23 mouse cellular contexts compared by ENCODE assay signal in genomic region chr1:187250741-187251262, GRCm38 (mm10). TPM values are rescaled to one million over a fixed set of nuclear protein-coding genes. Genes with fewer than 3 reads are reported as not detected.
DNase-seq lines count a peak whose midpoint lies in the region; ATAC-seq and TF ChIP-seq lines count a peak whose summit lies in the region.
"Had no signal": no experiment of that assay in that cellular context is flagged by ENCODE, and none has a peak within 500 bp of the region (broad histone marks: within the 10 kb centered on the region; RNA-seq: fewer than 3 reads in every experiment).

No protein-coding gene starts in this region.

- peak; percentile 29; the same call in 1 of the 2 replicates for ATAC-seq in forebrain, embryonic 14.5 days
- peak; percentile 29 for ATAC-seq in hindbrain, postnatal 0 days
- no peak for ATAC-seq in hindbrain, embryonic 11.5 days (ENCODE audit: low FRiP score)
- ATAC-seq in lung, embryonic 14.5 days (ENCODE audit: insufficient read depth), result peak; percentile 31; the same call in 1 of the 2 replicates
- ATAC-seq in limb, embryonic 15.5 days (ENCODE audit: insufficient number of reproducible peaks, low FRiP score, low TSS enrichment, low read depth), result peak; percentile 48; the same call in 1 of the 2 replicates
- ATAC-seq: forebrain, postnatal 0 days had no signal

- no peak overlapping the region for H3K4me2 ChIP-seq in forebrain, embryonic 14.5 days (ENCODE audit: low read length)
- H3K4me2 ChIP-seq in hindbrain, postnatal 0 days (ENCODE audit: low read depth, low read length), result no peak overlapping the region
- no peak overlapping the region for H3K4me2 ChIP-seq in hindbrain, embryonic 11.5 days (replicated peaks; ENCODE audit: low read depth, low read length)
- H3K4me2 ChIP-seq in lung, embryonic 14.5 days, result no peak overlapping the region
- H3K4me2 ChIP-seq in limb, embryonic 15.5 days, result no peak overlapping the region
- H3K4me2 ChIP-seq: limb, embryonic 13.5 days; lung, embryonic 15.5 days; neural tube, embryonic 13.5 days had no signal

- no peak overlapping the region for H3K4me3 ChIP-seq in forebrain, embryonic 14.5 days (ENCODE audit: low read depth, low read length)
- H3K4me3 ChIP-seq in forebrain, embryonic 10.5 days, result no peak overlapping the region
- H3K4me3 ChIP-seq in hindbrain, postnatal 0 days (ENCODE audit: low read length), result no peak overlapping the region
- no peak overlapping the region for H3K4me3 ChIP-seq in hindbrain, embryonic 11.5 days (ENCODE audit: low read depth, low read length)
- H3K4me3 ChIP-seq in lung, embryonic 14.5 days (ENCODE audit: low read depth, low read length), result no peak overlapping the region
- no peak overlapping the region for H3K4me3 ChIP-seq in lung, adult 2 months (replicated peaks; ENCODE audit: extremely low read depth, low read depth, low read length)
- H3K4me3 ChIP-seq in limb, embryonic 15.5 days, result no peak overlapping the region
- H3K4me3 ChIP-seq in left cerebral cortex, adult 2 months, result no peak overlapping the region
- H3K4me3 ChIP-seq: limb, embryonic 13.5 days; lung, embryonic 15.5 days; neural tube, embryonic 13.5 days had no signal

- no peak for DNase-seq in forebrain, embryonic 14.5 days (ENCODE audit: low spot score)
- DNase-seq in forebrain, embryonic 10.5 days (ENCODE audit: extremely low spot score, low spot score), result no peak
- DNase-seq in hindbrain, postnatal 0 days (ENCODE audit: low spot score), result no peak
- DNase-seq in hindbrain, embryonic 11.5 days (ENCODE audit: low spot score), result no peak
- DNase-seq in lung, embryonic 14.5 days, result no peak
- no peak for DNase-seq in lung, adult 2 months
- no peak for DNase-seq in left cerebral cortex, adult 2 months (ENCODE audit: extremely low spot score in 1 of 2, low spot score in 2 of 2)
- DNase-seq: adrenal gland, postnatal 10 days; cerebellum, adult 11-12 months; cerebellum, postnatal 25 days; forebrain, postnatal 0 days; heart, adult 18-20 months; heart, postnatal 14 days; kidney, adult 9 months; kidney, postnatal 4 days; right cerebral cortex, postnatal 25 days; thymus, postnatal 36 days had no signal

- no peak overlapping the region for H3K27ac ChIP-seq in forebrain, embryonic 14.5 days (ENCODE audit: low read depth, low read length)
- no peak overlapping the region for H3K27ac ChIP-seq in forebrain, embryonic 10.5 days
- H3K27ac ChIP-seq in hindbrain, postnatal 0 days, result no peak overlapping the region
- H3K27ac ChIP-seq in hindbrain, embryonic 11.5 days (ENCODE audit: low read depth, low read length), result no peak overlapping the region
- H3K27ac ChIP-seq in lung, embryonic 14.5 days (ENCODE audit: low read depth), result no peak overlapping the region
- no peak overlapping the region for H3K27ac ChIP-seq in limb, embryonic 15.5 days
- H3K27ac ChIP-seq in left cerebral cortex, adult 2 months, result no peak overlapping the region
- H3K27ac ChIP-seq: limb, embryonic 13.5 days; lung, embryonic 15.5 days; neural tube, embryonic 13.5 days; stomach, postnatal 0 days had no signal

- no peak overlapping the region for H3K9ac ChIP-seq in forebrain, embryonic 14.5 days (ENCODE audit: low read length)
- no peak overlapping the region for H3K9ac ChIP-seq in hindbrain, postnatal 0 days (replicated peaks; ENCODE audit: low read length)
- H3K9ac ChIP-seq in hindbrain, embryonic 11.5 days (ENCODE audit: low read depth, low read length), result no peak overlapping the region
- H3K9ac ChIP-seq in lung, embryonic 14.5 days, result no peak overlapping the region
- no peak overlapping the region for H3K9ac ChIP-seq in limb, embryonic 15.5 days
- H3K9ac ChIP-seq: forebrain, postnatal 0 days; limb, embryonic 13.5 days; lung, embryonic 15.5 days; neural tube, embryonic 13.5 days had no signal

- no peak for TF ChIP-seq POLR2A in lung, adult 2 months (IDR thresholded peaks at IDR 0.05; ENCODE audit: borderline replicate concordance, extremely low read depth, low read depth, low read length)

- TF ChIP-seq CTCF in hindbrain, postnatal 0 days (IDR thresholded peaks at IDR 0.05; ENCODE audit: low read depth), result no peak
- TF ChIP-seq CTCF in lung, embryonic 14.5 days (IDR thresholded peaks at IDR 0.05; ENCODE audit: low read depth), result no peak
- TF ChIP-seq CTCF in lung, adult 2 months (IDR thresholded peaks at IDR 0.05; ENCODE audit: insufficient read depth, low read length), result no peak
- no peak for TF ChIP-seq CTCF in left cerebral cortex, adult 2 months (IDR thresholded peaks at IDR 0.05)

- no peaks in the 10 kb centered on the region for H3K9me3 ChIP-seq in forebrain, embryonic 14.5 days (replicated peaks; ENCODE audit: control insufficient read depth, low read length)
- no peaks in the 10 kb centered on the region for H3K9me3 ChIP-seq in forebrain, embryonic 10.5 days
- no peaks in the 10 kb centered on the region for H3K9me3 ChIP-seq in hindbrain, postnatal 0 days (ENCODE audit: low read length)
- H3K9me3 ChIP-seq in hindbrain, embryonic 11.5 days (ENCODE audit: control insufficient read depth, low read length), result no peaks in the 10 kb centered on the region
- no peaks in the 10 kb centered on the region for H3K9me3 ChIP-seq in lung, embryonic 14.5 days (ENCODE audit: low read depth, low read length)
- H3K9me3 ChIP-seq in limb, embryonic 15.5 days, result no peaks in the 10 kb centered on the region
- H3K9me3 ChIP-seq: limb, embryonic 13.5 days; lung, embryonic 15.5 days; neural tube, embryonic 13.5 days had no signal

- H3K36me3 ChIP-seq in forebrain, embryonic 14.5 days (ENCODE audit: control insufficient read depth, insufficient read depth, low read length), result no peaks in the 10 kb centered on the region
- peaks cover 9% of the 10 kb centered on the region; the same call in 1 of the 2 replicates for H3K36me3 ChIP-seq in forebrain, embryonic 10.5 days (replicated peaks)
- H3K36me3 ChIP-seq in hindbrain, postnatal 0 days (ENCODE audit: insufficient read depth, low read length), result no peaks in the 10 kb centered on the region
- no peaks in the 10 kb centered on the region for H3K36me3 ChIP-seq in hindbrain, embryonic 11.5 days (ENCODE audit: control insufficient read depth, insufficient read depth, low read length)
- peaks cover 6% of the 10 kb centered on the region; the same call in 1 of the 2 replicates for H3K36me3 ChIP-seq in lung, embryonic 14.5 days (ENCODE audit: insufficient read depth)
- H3K36me3 ChIP-seq in limb, embryonic 15.5 days, result 0 out of 2 replicates have a peak, but pooled peaks cover 4% of the 10 kb centered on the region
- H3K36me3 ChIP-seq: lung, embryonic 15.5 days; neural tube, embryonic 13.5 days had no signal

- no peaks in the 10 kb centered on the region for H3K27me3 ChIP-seq in forebrain, embryonic 14.5 days (replicated peaks; ENCODE audit: control insufficient read depth, insufficient read depth, low read length)
- no peaks in the 10 kb centered on the region for H3K27me3 ChIP-seq in forebrain, embryonic 10.5 days (ENCODE audit: poor library complexity, severe bottlenecking)
- no peaks in the 10 kb centered on the region for H3K27me3 ChIP-seq in hindbrain, postnatal 0 days (ENCODE audit: insufficient read depth, low read length)
- no peaks in the 10 kb centered on the region for H3K27me3 ChIP-seq in hindbrain, embryonic 11.5 days (ENCODE audit: control insufficient read depth, insufficient read depth, low read length)
- H3K27me3 ChIP-seq in lung, embryonic 14.5 days (ENCODE audit: insufficient read depth, low read length), result no peaks in the 10 kb centered on the region
- H3K27me3 ChIP-seq in limb, embryonic 15.5 days, result no peaks in the 10 kb centered on the region
- H3K27me3 ChIP-seq: limb, embryonic 13.5 days; lung, embryonic 15.5 days; neural tube, embryonic 13.5 days had no signal

- no peaks in the 10 kb centered on the region for H3K4me1 ChIP-seq in forebrain, embryonic 14.5 days (ENCODE audit: control insufficient read depth, insufficient read depth, low read length)
- H3K4me1 ChIP-seq in forebrain, embryonic 10.5 days, result no peaks in the 10 kb centered on the region
- H3K4me1 ChIP-seq in hindbrain, postnatal 0 days (ENCODE audit: insufficient read depth, low read length), result 0 out of 2 replicates have a peak, but pooled peaks cover 3% of the 10 kb centered on the region
- H3K4me1 ChIP-seq in hindbrain, embryonic 11.5 days (replicated peaks; ENCODE audit: control insufficient read depth, insufficient read depth, low read length), result no peaks in the 10 kb centered on the region
- H3K4me1 ChIP-seq in lung, embryonic 14.5 days (ENCODE audit: insufficient read depth), result no peaks in the 10 kb centered on the region
- H3K4me1 ChIP-seq in lung, adult 2 months (ENCODE audit: control insufficient read depth, insufficient read depth, low read length), result no peaks in the 10 kb centered on the region
- H3K4me1 ChIP-seq in limb, embryonic 15.5 days, result no peaks in the 10 kb centered on the region
- H3K4me1 ChIP-seq: limb, embryonic 13.5 days; lung, embryonic 15.5 days; neural tube, embryonic 13.5 days had no signal

- 100% methylated on average over 1 of the region's 1 CpGs for WGBS in forebrain, embryonic 14.5 days
- WGBS in forebrain, embryonic 10.5 days, result 86% methylated on average over 1 of the region's 1 CpGs
- WGBS in hindbrain, postnatal 0 days, result 93% methylated on average over 1 of the region's 1 CpGs
- WGBS in hindbrain, embryonic 11.5 days, result 100% methylated on average over 1 of the region's 1 CpGs
- WGBS in lung, embryonic 14.5 days, result 95% methylated on average over 1 of the region's 1 CpGs
- WGBS in lung, adult 2 months, result 92% methylated on average over 1 of the region's 1 CpGs
- WGBS in limb, embryonic 15.5 days, result 91% methylated on average over 1 of the region's 1 CpGs

- intact Hi-C loops in left cerebral cortex, adult 2 months (cut with DNase I), result no loop called here

RNA-seq across cellular contexts. Expression of gene Gpatch2, which starts 35.5 kb away (rescaled TPM):
- polyA plus RNA-seq in forebrain, embryonic 14.5 days (2014; fragmentation: Nextera tagmentation; extraction: Ambion mirVana), result 12.2 and 14.2 TPM in 2 replicates
- 26.4 and 27.2 TPM in 2 replicates for polyA plus RNA-seq in forebrain, embryonic 10.5 days (2016; fragmentation: Nextera tagmentation; extraction: Ambion mirVana)
- 12.7 and 20.1 TPM in 2 replicates for total RNA-seq in hindbrain, postnatal 0 days (2014; rRNA removed)
- 12.4 and 13.6 TPM in 2 replicates for polyA plus RNA-seq in hindbrain, postnatal 0 days (2015; fragmentation: Nextera tagmentation; extraction: Ambion mirVana)
- polyA plus RNA-seq in hindbrain, embryonic 11.5 days (2014; fragmentation: Nextera tagmentation; extraction: Ambion mirVana), result 24.3 and 30.8 TPM in 2 replicates
- polyA plus RNA-seq in lung, embryonic 14.5 days (2014; fragmentation: Nextera tagmentation; extraction: Ambion mirVana), result 20.2 and 20.8 TPM in 2 replicates
- 6.6 and 9.9 TPM in 2 replicates for polyA plus RNA-seq in lung, adult 2 months (2012; rRNA removed)
- 16.0 and 16.5 TPM in 2 replicates for polyA plus RNA-seq in limb, embryonic 15.5 days (2015; fragmentation: Nextera tagmentation; extraction: Ambion mirVana)
- 10 to 100 TPM; 22.2 to 22.3 TPM for total RNA-seq in left cerebral cortex, adult 2 months (2021)

RNA-seq across cellular contexts. Expression of gene Spata17, which starts 35.5 kb away (rescaled TPM):
- 0.79 and 1.3 TPM in 2 replicates for polyA plus RNA-seq in forebrain, embryonic 14.5 days (2014; fragmentation: Nextera tagmentation; extraction: Ambion mirVana)
- 1.2 and 1.4 TPM in 2 replicates for polyA plus RNA-seq in forebrain, embryonic 10.5 days (2016; fragmentation: Nextera tagmentation; extraction: Ambion mirVana)
- total RNA-seq in hindbrain, postnatal 0 days (2014; rRNA removed), result 1.9 and 2.5 TPM in 2 replicates
- 0.98 and 2.6 TPM in 2 replicates for polyA plus RNA-seq in hindbrain, postnatal 0 days (2015; fragmentation: Nextera tagmentation; extraction: Ambion mirVana)
- polyA plus RNA-seq in hindbrain, embryonic 11.5 days (2014; fragmentation: Nextera tagmentation; extraction: Ambion mirVana), result 1.6 and 2.1 TPM in 2 replicates
- polyA plus RNA-seq in lung, embryonic 14.5 days (2014; fragmentation: Nextera tagmentation; extraction: Ambion mirVana), result 0.51 and 0.89 TPM in 2 replicates
- 2.5 and 2.8 TPM in 2 replicates for polyA plus RNA-seq in lung, adult 2 months (2012; rRNA removed)
- polyA plus RNA-seq in limb, embryonic 15.5 days (2015; fragmentation: Nextera tagmentation; extraction: Ambion mirVana), result 0.23 and 0.34 TPM in 2 replicates
- total RNA-seq in left cerebral cortex, adult 2 months (2021), result under 1 TPM; 0.36 to 0.70 TPM
- total RNA-seq: gastrocnemius, adult 8-10 months had no signal
